Mouse (Mus musculus): Measurements from ENCODE around the gene Hsd17b7.
A peak's percentile ranks its signal among the peaks of the same experiment; 100 is the strongest.

Hsd17b7 gene

DNA sequence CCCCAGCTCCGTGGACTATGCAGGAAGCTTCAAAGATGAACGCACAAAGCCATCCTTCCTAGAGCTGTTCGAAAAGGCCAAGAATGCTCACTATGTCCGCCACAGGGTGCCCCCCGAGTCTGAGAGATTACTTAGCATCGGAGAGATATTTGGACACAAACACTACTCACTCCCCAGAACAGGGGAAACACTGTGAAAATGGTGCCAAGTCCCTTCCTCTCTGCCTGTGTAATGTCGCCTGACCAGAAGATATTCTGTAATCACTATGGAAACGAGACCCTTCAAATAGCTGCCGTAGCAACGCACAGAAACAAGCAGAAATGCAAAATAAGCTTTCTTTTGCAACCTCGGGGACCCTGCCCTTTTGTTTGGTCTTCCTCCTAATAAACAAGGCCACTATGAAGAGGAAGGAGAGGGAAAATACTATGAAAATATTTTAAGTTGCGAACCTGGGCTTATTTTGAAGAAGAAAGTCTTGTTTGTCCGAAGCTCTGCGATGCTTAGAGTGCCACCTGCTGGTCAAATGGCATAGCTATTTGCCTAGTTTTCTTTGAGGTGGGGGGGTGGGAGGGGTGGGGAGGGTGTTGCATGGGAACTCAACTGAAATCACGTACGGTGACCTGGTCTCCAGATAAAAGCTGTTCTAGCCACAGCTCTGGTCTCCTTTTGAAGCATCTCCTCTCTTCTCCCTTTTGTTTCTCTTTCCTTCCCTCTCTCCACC is 34.9 kb downstream of the Hsd17b7 start:
- DNase-seq, result peak; percentile 73

DNA sequence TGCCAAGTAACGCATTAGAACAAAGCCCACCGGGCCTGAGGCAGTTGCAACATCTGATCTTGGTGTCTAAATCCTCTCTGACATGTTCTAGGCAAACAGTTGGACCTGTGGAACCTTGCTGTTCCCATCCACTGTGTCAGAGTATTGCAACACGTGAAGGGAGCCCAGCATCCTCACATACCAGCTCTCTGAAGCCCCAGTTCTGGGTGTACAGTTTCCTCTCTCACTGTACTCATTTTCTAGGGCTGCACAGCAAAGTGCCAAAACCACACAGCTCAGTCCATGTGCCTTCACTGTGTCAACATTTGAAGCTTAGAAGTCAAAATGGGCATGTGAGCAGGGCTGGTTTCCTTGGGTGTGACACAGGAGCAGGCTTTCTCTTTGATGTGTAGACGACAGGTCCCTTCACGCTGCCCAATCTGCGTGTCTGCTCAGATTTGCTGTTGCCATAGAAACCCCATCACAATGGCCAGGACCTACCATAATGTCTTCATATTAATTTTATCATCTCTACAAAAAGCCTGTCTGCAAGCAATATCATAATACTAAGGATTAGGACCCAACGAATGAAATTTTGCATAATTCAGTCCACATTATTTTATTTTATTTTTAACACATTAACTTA is 36.8 kb downstream of the Hsd17b7 start:
- no peak for DNase-seq

GRCm38 (mm10) chr1:169931698-169932097 is 37.3 kb downstream of the Hsd17b7 start:
- DNase-seq, result no peak

GRCm38 (mm10) chr1:169928454-169928971 is 40.5 kb downstream of the Hsd17b7 start, which contains the start of gene Ccdc190:
Gene Ccdc190 (plus strand): TSS chr1:169928648.
- peak; percentile 32 for DNase-seq

DNA sequence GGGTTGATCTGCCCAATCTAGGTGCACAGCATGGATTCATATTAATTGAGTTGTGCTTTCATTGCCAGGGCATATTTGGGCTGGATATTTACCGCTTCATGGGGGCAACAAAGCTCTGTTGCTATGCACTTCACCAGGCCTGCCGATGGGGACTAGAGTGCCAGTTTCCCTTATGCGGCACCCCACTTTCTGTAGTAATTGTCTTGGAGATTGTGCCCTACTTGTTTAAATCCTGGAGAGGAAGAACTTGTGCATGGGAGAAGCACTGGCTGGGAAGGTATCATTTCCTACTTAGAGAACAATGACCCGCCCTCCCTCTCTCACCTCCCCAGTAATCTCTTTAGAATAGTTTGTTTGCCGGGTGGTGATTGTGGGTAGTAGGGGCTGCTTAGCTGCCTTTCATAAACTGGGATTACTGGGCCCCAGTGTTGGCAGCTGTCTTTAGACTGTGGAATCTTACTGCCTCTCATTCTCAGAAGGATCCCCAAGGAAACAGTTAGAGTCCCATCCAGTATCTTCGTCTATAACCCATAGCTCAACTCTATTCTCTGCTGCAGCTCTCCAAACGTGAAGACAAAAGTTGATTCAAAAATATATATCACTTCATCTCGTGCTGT is 41.2 kb downstream of the Hsd17b7 start:
- no peak for DNase-seq

DNA sequence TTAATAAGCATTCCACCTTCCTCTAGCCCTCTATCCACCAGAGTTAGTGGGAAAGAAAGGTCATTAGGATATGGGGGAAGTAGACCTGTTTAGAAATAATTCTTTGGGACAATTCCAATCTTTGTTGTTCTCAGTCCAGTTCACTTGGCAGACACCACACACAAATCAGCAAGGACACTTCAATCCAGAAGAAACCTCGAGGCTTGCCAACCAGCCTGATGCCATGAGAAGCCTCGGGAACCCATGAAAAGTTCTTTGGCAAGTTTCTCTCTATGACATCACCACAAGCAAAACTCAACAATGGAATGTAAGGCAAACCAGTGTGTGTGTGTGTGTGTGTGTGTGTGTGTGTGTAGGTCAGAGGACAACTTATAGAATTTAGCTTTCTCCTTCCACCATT is 44.5 kb downstream of the Hsd17b7 start:
- DNase-seq, result no peak

DNA sequence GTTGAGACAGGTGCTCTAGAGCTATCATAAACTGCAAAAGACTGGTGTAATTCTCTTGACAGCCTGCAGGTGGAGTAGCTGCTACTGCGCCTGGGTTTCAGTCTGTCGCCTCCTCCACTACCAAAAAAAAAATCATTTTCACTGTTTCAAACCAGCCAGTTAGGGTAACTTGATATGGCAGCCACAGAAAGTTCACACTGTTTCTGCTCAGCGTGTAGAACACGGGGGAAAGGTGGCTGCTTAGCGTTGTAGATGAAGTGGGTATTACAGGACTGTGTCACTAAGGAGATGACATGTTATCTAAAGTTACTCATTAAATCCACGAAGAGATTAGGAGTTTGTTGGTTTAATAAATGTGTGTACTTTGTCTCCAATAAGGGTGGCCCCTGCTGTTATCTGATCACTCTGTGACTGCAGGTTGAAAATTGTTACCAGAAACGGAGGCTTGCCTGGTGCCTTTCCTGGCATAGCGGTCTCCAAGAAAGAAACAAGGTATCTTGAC is 47.3 kb downstream of the Hsd17b7 start:
- DNase-seq, result peak; percentile 53

DNA sequence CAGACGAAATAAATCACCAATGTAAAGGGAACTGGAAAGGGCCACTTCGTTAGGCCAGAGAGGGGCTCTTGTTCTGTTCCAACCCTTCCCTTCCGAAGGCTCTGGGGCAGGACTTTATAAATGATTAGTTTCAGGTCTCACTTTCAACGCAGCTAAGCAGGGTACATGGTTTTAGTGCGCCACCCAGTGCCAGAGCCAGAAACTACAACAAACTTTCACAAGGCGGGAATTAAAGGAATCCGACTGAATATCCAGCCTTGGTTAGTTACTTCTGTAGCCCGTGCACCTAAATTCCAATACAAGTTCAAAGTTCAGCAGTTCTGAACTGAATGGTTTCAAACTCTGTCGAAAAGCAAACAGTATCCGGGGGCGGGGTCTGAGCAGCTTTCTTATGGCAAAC is 49.8 kb downstream of the Hsd17b7 start:
- peak; percentile 87 for DNase-seq

- DNase-seq, result peak; percentile 59
Measured at GRCm38 (mm10) chr1:169917998-169918397, 51.0 kb downstream of the Hsd17b7 start.

GRCm38 (mm10) chr1:169917115-169917796 is 51.8 kb downstream of the Hsd17b7 start:
- DNase-seq, result no peak

- no peak for DNase-seq
Measured at GRCm38 (mm10) chr1:169916659-169917058, 52.4 kb downstream of the Hsd17b7 start.

DNA sequence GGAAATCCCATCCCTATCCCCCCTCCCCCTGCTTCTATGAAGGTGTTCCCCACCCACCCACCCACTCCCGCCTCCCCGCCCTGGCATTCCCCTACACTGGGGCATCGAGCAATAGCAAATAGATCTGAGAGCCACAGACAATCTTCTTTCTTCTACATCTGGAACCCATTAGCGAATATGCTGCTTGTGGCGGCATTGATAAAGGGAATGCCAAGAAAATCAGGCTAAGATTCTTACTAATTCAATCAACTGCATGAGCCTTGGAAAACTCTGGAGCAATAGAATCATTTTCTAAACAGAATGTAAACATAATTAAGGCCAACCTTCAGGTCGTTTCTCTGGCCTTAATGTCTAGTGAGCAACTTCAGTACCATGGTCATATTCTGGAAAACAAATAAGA is 57.5 kb downstream of the Hsd17b7 start:
- no peak for DNase-seq

GRCm38 (mm10) chr1:169910751-169911150 is 58.3 kb downstream of the Hsd17b7 start:
- no peak for DNase-seq

DNA sequence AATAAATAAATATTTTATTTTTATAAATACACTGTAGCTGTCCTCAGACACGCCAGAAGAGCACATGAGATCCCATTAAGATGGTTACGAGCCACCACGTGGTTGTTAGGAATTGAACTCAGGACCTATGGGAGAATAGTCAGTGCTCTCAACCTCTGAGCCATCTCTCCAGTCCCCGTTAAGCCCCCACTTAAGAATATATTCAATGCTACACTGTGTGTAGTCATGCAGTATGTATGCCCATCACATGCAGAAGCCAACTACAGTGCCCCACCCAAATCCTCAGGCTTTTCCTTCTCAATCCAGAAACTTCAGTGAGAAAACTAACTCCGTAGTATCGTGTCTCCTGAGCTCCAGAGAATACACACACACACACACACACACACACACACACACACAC is 59.4 kb downstream of the Hsd17b7 start:
- DNase-seq, result no peak

GRCm38 (mm10) chr1:169909163-169909562 is 59.9 kb downstream of the Hsd17b7 start:
- DNase-seq, result peak; percentile 42

DNA sequence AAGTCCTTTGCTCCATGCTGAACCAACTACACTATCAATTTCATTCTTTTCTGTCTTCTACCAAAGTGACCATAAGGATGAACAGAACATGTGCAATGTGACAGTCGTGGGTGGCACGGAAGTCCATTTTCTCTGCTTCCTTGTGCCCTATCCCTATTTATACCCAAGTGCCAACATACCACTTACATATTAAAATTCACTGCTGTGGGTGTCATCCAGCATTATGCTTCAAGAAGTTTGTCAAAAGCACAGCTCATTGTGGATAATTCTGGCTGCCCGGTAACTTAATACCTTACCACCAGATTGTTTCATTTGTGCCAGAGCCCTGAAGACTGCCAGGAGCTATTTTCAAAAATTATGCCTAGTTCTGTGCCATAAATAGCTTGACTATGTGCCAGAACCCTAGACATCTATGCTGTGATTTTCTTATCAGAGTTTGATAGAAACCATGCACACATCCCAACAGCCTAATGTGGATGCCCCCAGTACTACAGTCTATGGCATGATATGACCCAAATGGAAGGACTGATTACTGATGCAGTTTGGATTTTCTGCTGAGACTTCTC is 68.2 kb downstream of the Hsd17b7 start:
- no peak for DNase-seq

All from lung, postnatal 36 days (tissue).